Mouse (Mus musculus) MEL (cell line): ENCODE results near the gene Gm49388. TPM values are rescaled to one million over a fixed set of nuclear protein-coding genes. Genes with fewer than 3 reads are reported as not detected.
"Not testable (repeated sequence)": the region's sequence is repeated elsewhere in the genome, so short reads cannot be mapped to it uniquely, and the experiment has no call there.

Experiments used
- DNase-seq: peaks from one replicate; pipeline ENCODE4 v3.0.0; 2011; ENCODE audit warnings: low read depth, low spot score
- H3K27ac ChIP-seq: 2 replicates; pipeline ENCODE4 v1.5.1; 2012; ENCODE audit warnings: low read depth, mild to moderate bottlenecking, control low read depth, low read length, moderate library complexity; ENCODE audit not compliant: control insufficient read depth
- H3K27me3 ChIP-seq, 2 experiments: fragments of 150-350 bp in 1 of 2; sonication (generic) in 1 of 2; 2 replicates each; pipeline ENCODE4 v1.6.1; 2012; ENCODE audit warnings: low read length in 2 of 2, mild to moderate bottlenecking in 2 of 2, improper control_type of control experiment in 1 of 2, moderate library complexity in 1 of 2; ENCODE audit not compliant: insufficient read depth in 2 of 2, control insufficient read depth in 1 of 2
- H3K36me3 ChIP-seq, 2 experiments: 2 replicates each; pipeline ENCODE4 v1.6.1; 2012 to 2014; ENCODE audit warnings: low read length in 2 of 2, improper control_type of control experiment in 1 of 2, inconsistent platforms in 1 of 2, mild to moderate bottlenecking in 1 of 2; ENCODE audit not compliant: insufficient read depth in 2 of 2, control insufficient read depth in 1 of 2
- H3K4me1 ChIP-seq, 2 experiments: fragments of 150-350 bp in 1 of 2; sonication (generic) in 1 of 2; 2 replicates each; pipeline ENCODE4 v1.6.1; 2012; ENCODE audit warnings: low read length in 2 of 2, improper control_type of control experiment in 1 of 2, mild to moderate bottlenecking in 1 of 2; ENCODE audit not compliant: insufficient read depth in 2 of 2, control insufficient read depth in 1 of 2
- H3K4me3 ChIP-seq, 2 experiments: fragments of 150-350 bp in 1 of 2; sonication (generic) in 1 of 2; 2 replicates each; pipeline ENCODE4 v1.5.1; 2012; ENCODE audit warnings: low read depth in 2 of 2, low read length in 2 of 2, mild to moderate bottlenecking in 2 of 2, moderate library complexity in 2 of 2, control low read depth in 1 of 2, improper control_type of control experiment in 1 of 2; ENCODE audit not compliant: control insufficient read depth in 1 of 2, insufficient read depth in 1 of 2
- H3K79me2 ChIP-seq: 2 replicates; pipeline ENCODE4 v1.6.1; 2012; ENCODE audit warnings: mild to moderate bottlenecking, low read length, moderate library complexity; ENCODE audit not compliant: control insufficient read depth, poor library complexity, insufficient read depth
- H3K9ac ChIP-seq: 2 replicates; pipeline ENCODE4 v1.6.1; 2012; ENCODE audit warnings: low read depth, mild to moderate bottlenecking, control low read depth, low read length, moderate library complexity; ENCODE audit not compliant: control insufficient read depth, poor library complexity, severe bottlenecking
- H3K9me3 ChIP-seq: fragments of 150-350 bp; sonication (generic); replicated peaks from 2 replicates; pipeline ENCODE4 v1.6.1; 2012; ENCODE audit warnings: mild to moderate bottlenecking, low read length, improper control_type of control experiment, moderate library complexity; ENCODE audit not compliant: insufficient read depth
- BHLHE40 ChIP-seq: IDR thresholded peaks from 2 replicates; pipeline ENCODE4 v1.6.1; 2012; ENCODE audit warnings: low read depth, mild to moderate bottlenecking, inconsistent platforms, low read length, improper control_type of control experiment, borderline replicate concordance
- CTCF ChIP-seq, 3 experiments: IDR thresholded peaks in 2 of 3; conservative IDR thresholded peaks in 1 of 3; 2 replicates each; pipeline ENCODE4 v1.5.1; 2011 to 2012; ENCODE audit warnings: low read length in 3 of 3, low read depth in 2 of 3, mild to moderate bottlenecking in 2 of 3, improper control_type of control experiment in 1 of 3, inconsistent platforms in 1 of 3, mixed read lengths in 1 of 3, moderate library complexity in 1 of 3; ENCODE audit not compliant: control insufficient read depth in 1 of 3, insufficient read depth in 1 of 3, poor library complexity in 1 of 3, severe bottlenecking in 1 of 3
- EP300 ChIP-seq, 2 experiments: IDR thresholded peaks; 2 replicates each; pipeline ENCODE4 v1.6.1; 2011; ENCODE audit warnings: improper control_type of control experiment in 2 of 2, low read length in 2 of 2, low read depth in 1 of 2, mild to moderate bottlenecking in 1 of 2
- ETS1 ChIP-seq: IDR thresholded peaks from 2 replicates; pipeline ENCODE4 v1.6.1; 2012; ENCODE audit warnings: low read depth, mild to moderate bottlenecking, inconsistent platforms, low read length, improper control_type of control experiment, moderate library complexity
- HCFC1 ChIP-seq: IDR thresholded peaks from 2 replicates; pipeline ENCODE4 v1.6.1; 2012; ENCODE audit warnings: low read depth, mild to moderate bottlenecking, inconsistent platforms, low read length, improper control_type of control experiment, moderate library complexity
- JUND ChIP-seq: IDR thresholded peaks from 2 replicates; pipeline ENCODE4 v1.6.1; 2011; ENCODE audit warnings: low read depth, mild to moderate bottlenecking, improper control_type of control experiment, low read length
- KAT2A ChIP-seq: conservative IDR thresholded peaks from 2 replicates; pipeline ENCODE4 v1.6.1; 2012; ENCODE audit warnings: low read depth, low read length, improper control_type of control experiment, inconsistent platforms
- MAFK ChIP-seq: IDR thresholded peaks from 2 replicates; pipeline ENCODE4 v1.6.1; 2011; ENCODE audit warnings: low read depth, mild to moderate bottlenecking, low read length, improper control_type of control experiment, borderline replicate concordance
- MAZ ChIP-seq: IDR thresholded peaks from 2 replicates; pipeline ENCODE4 v1.6.1; 2012; ENCODE audit warnings: low read depth, mild to moderate bottlenecking, inconsistent platforms, low read length, improper control_type of control experiment
- MXI1 ChIP-seq: IDR thresholded peaks from 2 replicates; pipeline ENCODE4 v1.6.1; 2011; ENCODE audit warnings: mild to moderate bottlenecking, low read depth, low read length, improper control_type of control experiment
- NRF1 ChIP-seq: IDR thresholded peaks from 2 replicates; pipeline ENCODE4 v1.6.1; 2014; ENCODE audit warnings: low read depth, mild to moderate bottlenecking, inconsistent platforms, low read length, improper control_type of control experiment, moderate library complexity; ENCODE audit not compliant: poor library complexity, insufficient read depth, severe bottlenecking
- POLR2AphosphoS2 ChIP-seq: IDR thresholded peaks from 2 replicates; pipeline ENCODE4 v1.6.1; 2011; ENCODE audit warnings: low read length, improper control_type of control experiment
- SMC3 ChIP-seq: IDR thresholded peaks from 2 replicates; pipeline ENCODE4 v1.6.1; 2011; ENCODE audit warnings: low read depth, low read length, improper control_type of control experiment
- TAL1 ChIP-seq: IDR thresholded peaks from 2 replicates; pipeline ENCODE4 v1.6.1; 2012; ENCODE audit warnings: mild to moderate bottlenecking, inconsistent platforms, low read length, moderate library complexity, mixed read lengths
- USF1 ChIP-seq: IDR thresholded peaks from 2 replicates; pipeline ENCODE4 v1.6.1; 2014; ENCODE audit warnings: low read depth, mild to moderate bottlenecking, inconsistent platforms, low read length, improper control_type of control experiment, moderate library complexity
- ZMIZ1 ChIP-seq: IDR thresholded peaks from 2 replicates; pipeline ENCODE4 v1.6.1; 2012; ENCODE audit warnings: low read depth, mild to moderate bottlenecking, inconsistent platforms, low read length, improper control_type of control experiment, moderate library complexity
- ZNF384 ChIP-seq: IDR thresholded peaks from 2 replicates; pipeline ENCODE4 v1.6.1; 2012; ENCODE audit warnings: low read depth, mild to moderate bottlenecking, inconsistent platforms, low read length, improper control_type of control experiment
- polyA plus RNA-seq, 2 experiments: library from polyadenylated mRNA; stranded (reverse) in 1 of 2; unstranded in 1 of 2; fragments of >175 nt in 1 of 2; fragments of >200 nt in 1 of 2; gene quantifications; 2 replicates each; pipeline versions ENCODE4 v1.2.1 to v1.2.4; 2012; ENCODE audit warnings: low replicate concordance in 2 of 2, low read depth in 1 of 2; ENCODE audit not compliant: insufficient read length in 2 of 2, insufficient read depth in 1 of 2, missing spikeins in 1 of 2
- total RNA-seq: library from RNA; depleted of rRNA; stranded (reverse); fragments of 300-350 nt; gene quantifications from 2 replicates; pipeline ENCODE4 v1.2.3, GENCODE M21; 2012

Gm49388 gene
- total and polyA plus RNA-seq, 3 experiments: 0.73 to 1.3 TPM; not detected in 1

DNA sequence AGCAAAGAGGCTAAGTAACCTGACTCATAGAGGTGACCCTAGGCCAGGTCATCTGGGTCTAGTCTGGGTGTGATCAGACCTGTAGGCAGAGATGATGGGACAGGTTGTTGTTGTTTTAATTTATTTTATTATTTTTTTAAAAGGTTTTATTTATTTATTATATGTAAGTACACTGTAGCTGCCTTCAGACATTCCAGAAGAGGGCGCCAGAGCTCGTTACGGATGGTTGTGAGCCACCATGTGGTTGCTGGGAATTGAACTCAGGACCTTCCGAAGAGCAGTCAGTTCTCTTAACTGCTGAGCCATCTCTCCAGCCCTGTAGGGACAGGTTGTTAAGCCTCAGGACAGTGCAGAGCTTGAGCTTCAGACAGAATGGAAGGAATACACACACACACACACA lies 52.5 kb downstream of the Gm49388 start:
- TF ChIP-seq CTCF (IDR thresholded peaks at IDR 0.05 in 2 of 3, conservative IDR thresholded peaks at IDR 0.05 in 1 of 3; ENCODE audit: control insufficient read depth in 1 of 3, insufficient read depth in 1 of 3, low read depth in 2 of 3, low read length in 3 of 3, poor library complexity in 1 of 3, severe bottlenecking in 1 of 3): peak in 2 of 3 experiments; percentile 10 to 34; a peak in 3 of 6 replicates
- not testable (repeated sequence) for H3K27me3 ChIP-seq, H3K4me3 ChIP-seq, H3K4me1 ChIP-seq, H3K9me3 ChIP-seq, H3K27ac ChIP-seq, H3K79me2 ChIP-seq, H3K9ac ChIP-seq, H3K36me3 ChIP-seq
- peak; percentile 35 for DNase-seq

DNA sequence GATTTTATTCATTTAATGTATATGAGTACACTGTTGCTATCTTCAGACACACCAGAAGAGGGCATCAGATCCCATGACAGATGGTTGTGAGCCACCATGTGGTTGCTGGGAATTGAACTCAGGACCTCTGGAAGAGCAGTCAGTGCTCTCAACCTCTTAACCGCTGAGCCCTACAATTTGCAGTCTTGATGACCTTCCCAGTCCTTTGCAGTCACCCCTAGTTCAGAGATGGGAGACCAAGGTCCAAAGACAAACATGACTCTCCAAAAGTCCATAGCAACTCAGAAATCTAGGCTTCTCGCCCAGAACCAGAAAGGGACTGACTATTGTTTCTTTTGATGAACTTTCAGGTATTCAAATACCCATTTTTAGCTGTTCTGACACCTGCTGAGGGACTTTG lies 54.6 kb downstream of the Gm49388 start:
- H3K4me3 ChIP-seq, H3K4me1 ChIP-seq, H3K36me3 ChIP-seq, H3K9me3 ChIP-seq, H3K27me3 ChIP-seq, H3K79me2 ChIP-seq: not testable (repeated sequence)
- peak overlapping the region; percentile 98 for H3K27ac ChIP-seq
- TF ChIP-seq CTCF (IDR thresholded peaks at IDR 0.05 in 2 of 3, conservative IDR thresholded peaks at IDR 0.05 in 1 of 3; ENCODE audit: control insufficient read depth in 1 of 3, insufficient read depth in 1 of 3, low read depth in 2 of 3, low read length in 3 of 3, poor library complexity in 1 of 3, severe bottlenecking in 1 of 3): peak in 1 of 3 experiments; percentile 17; a peak in 1 of 6 replicates
- peak; percentile 27 for DNase-seq
- H3K9ac ChIP-seq: peak overlapping the region; percentile 99; the same call in 1 of the 2 replicates

DNA sequence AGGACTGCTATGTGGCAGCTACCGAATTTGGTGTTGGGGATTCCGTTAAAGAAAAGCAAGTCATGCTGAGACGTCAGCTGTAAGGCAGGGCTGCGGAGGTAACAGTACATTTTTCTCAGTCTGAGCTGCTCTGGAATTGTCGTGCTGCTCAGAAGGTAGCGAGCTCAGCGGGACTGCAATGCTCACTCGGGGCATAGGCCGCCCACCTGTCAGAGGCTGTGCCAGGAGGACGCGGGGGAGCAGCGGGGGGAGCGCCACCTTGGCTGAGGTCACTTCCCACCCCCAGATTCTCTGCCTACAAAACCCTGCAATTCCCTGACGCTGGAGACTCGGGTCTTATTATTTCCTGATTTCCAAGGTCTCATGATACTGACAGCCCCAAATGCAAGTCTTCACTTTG lies 55.5 kb downstream of the Gm49388 start:
- peak overlapping the region; percentile 98 for H3K27ac ChIP-seq
- H3K9me3 ChIP-seq: no peaks in the 10 kb centered on the region
- peak overlapping the region; percentile 35 to 57 for H3K4me3 ChIP-seq
- 0 out of 4 replicates have a peak, but pooled peaks cover 0 to 10% of the 10 kb centered on the region in 2 experiments for H3K4me1 ChIP-seq
- H3K27me3 ChIP-seq: no peaks in the 10 kb centered on the region
- no peak for TF ChIP-seq KAT2A
- no peak for TF ChIP-seq JUND
- no peak for TF ChIP-seq EP300 (IDR thresholded peaks at IDR 0.05; ENCODE audit: low read depth in 1 of 2, low read length in 2 of 2)
- no peak for TF ChIP-seq ETS1
- TF ChIP-seq, all 39 proteins: peak for 0
- Histone ChIP-seq H3K9ac (peak overlapping the region; percentile 99), H3K79me2 (peaks cover 7% of the 10 kb centered on the region; the same call in 1 of the 2 replicates), H3K36me3 (peaks cover 0 to 7% of the 10 kb centered on the region in 2 experiments; a peak in 1 of 4 replicates)
- DNase-seq: peak; percentile 79

DNA sequence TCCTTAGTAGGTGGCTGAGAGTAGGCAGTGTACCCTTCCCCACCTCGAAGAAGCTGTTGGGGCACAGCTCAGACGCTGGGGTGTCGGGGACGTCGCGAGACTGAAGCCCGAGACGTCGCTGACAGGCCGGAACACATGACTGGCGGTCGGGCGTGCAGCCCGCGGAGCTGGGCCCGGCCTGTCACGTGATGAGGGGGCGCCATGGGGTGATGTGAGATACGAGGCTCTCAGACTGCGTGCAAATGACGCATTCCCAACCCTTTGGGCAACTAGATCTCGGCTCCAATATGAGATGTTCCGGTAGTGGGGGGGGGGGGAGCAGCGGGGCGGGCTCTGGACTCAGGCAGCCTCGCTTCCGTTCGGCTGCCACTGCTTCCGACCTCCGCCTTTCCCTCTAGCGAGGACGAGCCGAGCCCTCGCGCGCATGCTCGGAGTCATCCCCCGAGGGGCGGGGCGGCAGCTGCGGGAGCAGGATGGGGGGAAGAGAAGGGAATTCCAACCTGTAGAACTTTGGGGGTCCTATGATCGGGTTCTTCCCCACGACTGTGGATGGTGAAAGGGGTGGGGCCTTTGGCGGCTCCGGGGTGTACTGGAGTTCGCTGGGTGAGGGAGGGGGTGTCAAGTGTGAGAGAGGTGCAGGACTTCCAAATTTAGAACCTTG lies 56.1 kb downstream of the Gm49388 start:
- H3K9ac ChIP-seq: peak overlapping the region; percentile 99
- H3K36me3 ChIP-seq: peaks cover 0 to 7% of the 10 kb centered on the region in 2 experiments; a peak in 1 of 4 replicates
- H3K4me1 ChIP-seq: 0 out of 4 replicates have a peak, but pooled peaks cover 0 to 10% of the 10 kb centered on the region in 2 experiments
- no peaks in the 10 kb centered on the region for H3K27me3 ChIP-seq
- peak overlapping the region; percentile 78 to 92 for H3K4me3 ChIP-seq
- H3K27ac ChIP-seq: peak overlapping the region; percentile 98
- H3K9me3 ChIP-seq: no peaks in the 10 kb centered on the region
- peaks cover 7% of the 10 kb centered on the region; the same call in 1 of the 2 replicates for H3K79me2 ChIP-seq
- DNase-seq: peak; percentile 98
- TF ChIP-seq ZNF384 (no peak), MAFK (no peak), POLR2AphosphoS2 (peak; percentile 49; the same call in 1 of the 2 replicates), NRF1 (peak; percentile 92), MAZ (peak; percentile 85), ZMIZ1 (peak; percentile 62; the same call in 1 of the 2 replicates), CTCF (IDR thresholded peaks at IDR 0.05 in 2 of 3, conservative IDR thresholded peaks at IDR 0.05 in 1 of 3; ENCODE audit: control insufficient read depth in 1 of 3, insufficient read depth in 1 of 3, low read depth in 2 of 3, low read length in 3 of 3, poor library complexity in 1 of 3, severe bottlenecking in 1 of 3) (0 out of 6 replicates have a peak, but pooled peaks of 1 of the 3 experiments have one; percentile 1), BHLHE40 (peak; percentile 94), MXI1 (peak; percentile 84), TAL1 (peak; percentile 59; the same call in 1 of the 2 replicates), SMC3 (no peak), HCFC1 (peak; percentile 79), USF1 (peak; percentile 98)
